Mouse (Mus musculus) A20 (cell line): ENCODE results near the gene Dact3.
A peak's percentile ranks its signal among the peaks of the same experiment; 100 is the strongest.

ENCODE experiments used
- DNase-seq: peaks from one replicate; pipeline ENCODE4 v3.0.0-alpha.2; 2011; ENCODE audit warnings: low read depth, low spot score

Gene Dact3

GRCm38 (mm10) chr7:16892352-16892730 lies 17.2 kb downstream of the Dact3 start:
- no peak for DNase-seq

DNA sequence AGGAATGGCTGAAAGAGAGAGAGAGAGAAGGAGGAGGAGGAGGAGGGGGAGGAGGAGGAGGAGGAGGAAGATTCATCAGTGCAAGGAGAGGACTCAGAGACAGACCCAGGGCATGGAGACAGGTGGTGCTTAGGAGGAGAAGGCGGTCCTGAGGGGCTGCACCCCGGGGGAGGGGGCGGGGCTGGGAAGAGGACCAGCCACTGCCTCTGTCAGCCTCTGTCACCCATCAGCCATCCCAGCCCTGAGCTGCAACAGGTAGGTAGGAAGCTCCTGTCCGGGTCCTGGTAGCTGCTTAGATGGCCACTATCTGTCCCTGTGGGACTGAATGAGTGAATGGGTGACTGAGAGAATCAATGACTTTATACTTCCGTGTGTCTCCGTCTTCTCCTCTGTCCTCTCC lies 18.5 kb downstream of the Dact3 start:
- no peak for DNase-seq

DNA sequence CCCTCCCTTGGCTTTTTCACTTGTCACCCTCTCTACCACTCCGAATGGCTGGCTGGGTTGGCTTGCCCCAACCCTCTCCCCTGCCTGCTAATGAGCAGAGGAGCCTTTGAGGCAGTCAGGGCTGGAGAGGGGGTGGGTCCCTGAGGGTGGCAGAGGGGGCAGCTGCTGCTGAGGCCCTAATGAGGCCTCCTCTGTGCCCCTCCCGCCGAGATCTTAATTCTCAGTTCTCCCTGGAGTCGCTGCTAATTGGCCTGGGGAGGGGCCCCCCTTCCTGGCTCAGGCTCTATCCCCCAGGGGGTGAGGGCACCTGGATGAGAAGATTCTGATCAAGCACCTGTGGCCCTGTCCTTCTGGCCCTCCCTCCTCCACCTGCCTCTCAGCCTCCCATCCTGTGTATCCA lies 19.2 kb downstream of the Dact3 start:
- DNase-seq = no peak

DNA sequence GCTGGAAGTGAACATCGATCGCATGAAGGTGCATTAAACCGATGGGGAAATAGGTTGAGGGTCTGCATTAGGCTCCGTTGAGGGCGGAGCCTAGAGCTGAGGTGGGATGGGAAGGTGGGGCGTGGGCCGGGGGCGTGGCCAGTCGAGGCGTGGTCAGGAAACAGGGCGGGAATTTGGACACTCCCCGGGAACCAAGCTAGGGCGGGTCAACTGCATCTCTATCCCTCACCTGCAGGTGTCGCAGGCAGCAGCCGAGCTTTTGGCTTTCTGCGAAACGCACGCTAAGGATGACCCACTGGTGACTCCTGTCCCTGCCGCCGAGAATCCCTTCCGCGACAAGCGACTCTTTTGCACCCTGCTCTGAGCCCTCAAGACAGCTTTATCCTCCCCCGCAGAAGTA lies 19.9 kb downstream of the Dact3 start:
- DNase-seq = peak; percentile 80

DNA sequence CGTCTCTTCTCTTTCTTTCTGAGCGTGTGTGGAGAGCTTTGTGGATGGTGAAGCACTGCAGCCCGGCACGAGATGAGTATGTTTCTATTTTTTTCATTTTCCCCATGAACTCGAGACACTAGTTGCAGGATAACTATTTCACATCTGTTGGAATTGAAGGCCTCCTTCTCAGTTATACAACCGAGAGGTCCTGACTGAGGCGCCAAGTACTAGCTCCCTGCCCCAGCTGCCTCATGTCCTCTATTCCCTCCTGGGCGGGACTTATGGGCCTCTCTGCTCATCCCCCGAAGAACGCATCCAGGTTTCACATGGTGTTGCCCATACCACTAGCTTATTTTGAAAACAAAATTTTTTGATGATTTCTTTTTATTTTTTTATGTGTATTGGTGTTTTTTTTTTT lies 20.4 kb downstream of the Dact3 start:
- no peak for DNase-seq

- DNase-seq = no peak
These were observed 25.4 kb downstream of the Dact3 start for GRCm38 (mm10) chr7:16900526-16900925.

DNA sequence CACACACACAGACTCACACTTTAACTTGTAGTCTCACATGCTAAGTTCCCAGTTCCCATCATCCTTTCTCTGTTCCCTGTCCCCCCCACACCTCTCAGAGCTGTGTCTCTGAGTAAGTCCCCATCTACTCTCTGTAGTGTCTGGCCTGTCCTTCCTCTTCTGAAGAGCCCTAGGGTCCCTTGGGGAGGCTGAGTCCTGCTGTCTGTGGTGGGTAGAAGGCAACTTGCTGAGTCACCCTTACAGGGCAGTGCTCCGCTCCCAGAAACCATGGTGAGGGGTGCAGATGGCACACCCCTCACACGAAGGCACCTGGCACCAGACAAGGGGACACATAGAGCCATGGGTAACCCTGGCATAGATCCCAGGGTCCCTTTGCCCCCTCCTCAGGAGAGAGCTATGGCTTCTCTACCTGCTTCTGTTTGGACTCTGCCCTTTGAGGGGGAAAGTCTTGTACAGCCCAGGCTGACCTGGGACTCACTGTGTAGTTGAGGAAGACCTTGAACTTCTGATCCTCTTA lies 28.4 kb downstream of the Dact3 start:
- peak; percentile 66 for DNase-seq

GRCm38 (mm10) chr7:16904120-16904675 lies 29.1 kb downstream of the Dact3 start:
- DNase-seq = no peak

DNA sequence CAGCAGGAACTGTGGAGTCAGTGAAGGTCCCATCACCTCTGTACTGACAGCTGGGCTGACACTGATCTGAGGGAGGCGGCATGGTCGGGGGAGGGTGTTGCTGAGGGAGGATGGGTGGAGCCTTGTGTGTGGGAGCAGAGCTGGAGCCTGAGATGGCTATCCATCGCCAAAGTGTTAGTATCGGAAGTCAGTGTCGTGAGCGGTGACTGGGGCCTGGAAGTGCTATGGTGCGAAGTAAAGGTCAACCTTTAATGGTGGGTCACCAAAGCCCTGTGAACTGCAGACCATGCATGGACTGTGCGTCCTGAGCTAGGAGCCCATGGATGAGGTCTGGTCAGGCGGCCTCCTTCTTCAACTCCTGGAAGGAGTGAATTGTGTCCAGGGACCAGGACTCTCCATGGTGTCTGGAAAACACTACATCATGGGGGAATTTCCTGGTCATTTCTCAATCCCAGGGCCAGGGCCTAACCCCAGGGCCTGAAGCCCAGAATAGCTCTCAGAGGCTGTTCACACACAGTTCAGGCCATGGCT lies 30.4 kb downstream of the Dact3 start:
- peak; percentile 24 for DNase-seq

- peak; percentile 78 for DNase-seq
These were observed 31.2 kb downstream of the Dact3 start, which contains the start of gene Ptgir for GRCm38 (mm10) chr7:16906281-16906680. Ptgir (plus strand) TSS chr7:16906490.

- DNase-seq = no peak
These were observed 31.9 kb downstream of the Dact3 start for GRCm38 (mm10) chr7:16906889-16907559.

DNA sequence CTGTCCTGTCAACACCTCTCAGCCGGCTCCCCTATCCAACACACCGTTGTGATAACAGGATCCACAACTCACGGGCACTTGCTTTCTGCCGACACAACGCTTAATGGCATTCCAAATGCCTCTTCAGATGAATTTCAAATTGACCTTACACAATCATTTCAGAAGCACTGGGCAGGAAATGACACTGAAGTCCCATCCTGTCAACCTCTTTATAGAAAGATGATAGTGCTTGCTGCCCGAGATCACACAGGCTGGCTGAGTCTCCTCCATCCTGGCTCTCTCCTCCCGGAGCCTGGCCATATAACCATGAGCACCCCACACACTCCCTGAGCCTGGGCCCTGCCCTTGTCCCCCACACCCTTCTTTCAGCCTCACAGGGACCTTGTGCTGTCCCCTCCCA lies 32.7 kb downstream of the Dact3 start:
- DNase-seq = no peak

DNA sequence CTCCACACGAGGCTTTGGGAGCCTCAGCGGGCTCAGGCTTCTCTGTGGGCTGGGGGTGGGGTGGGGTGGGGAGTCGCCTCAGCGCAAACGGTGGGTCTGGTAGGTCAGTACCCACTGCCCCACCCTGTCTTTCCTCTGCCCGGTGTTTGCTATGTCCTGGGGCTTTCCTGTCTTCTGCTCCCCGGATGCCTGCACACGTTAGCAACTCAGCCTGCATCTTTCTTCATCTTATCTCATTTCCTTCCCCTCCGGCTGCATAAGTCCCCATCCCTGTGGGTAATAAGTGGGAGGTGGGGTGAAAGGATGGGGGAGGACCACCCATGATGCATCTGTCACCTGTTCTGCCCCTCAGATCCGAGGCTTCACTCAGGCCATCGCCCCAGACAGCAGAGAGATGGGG lies 33.2 kb downstream of the Dact3 start:
- DNase-seq = no peak

DNA sequence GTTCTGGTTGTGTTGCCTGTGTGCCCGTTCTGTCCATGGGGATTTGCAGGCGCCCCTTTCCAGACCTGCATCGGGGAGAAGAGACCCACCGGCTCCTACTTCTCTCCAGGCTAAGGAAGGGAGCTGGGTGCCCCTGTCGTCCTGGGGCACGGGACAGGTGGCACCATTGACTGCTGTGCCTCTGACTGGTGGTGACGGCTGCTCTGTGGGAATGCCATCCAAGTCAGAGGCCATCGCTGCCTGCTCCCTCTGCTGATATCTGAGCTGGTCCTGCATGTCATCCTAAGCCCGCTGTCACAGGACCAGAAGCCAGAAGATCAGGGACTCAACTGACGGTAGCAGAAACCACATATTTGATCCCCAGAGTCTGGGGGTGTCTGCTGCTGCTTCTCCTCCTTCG lies 33.7 kb downstream of the Dact3 start:
- DNase-seq = no peak

GRCm38 (mm10) chr7:16909909-16910308 lies 34.8 kb downstream of the Dact3 start:
- no peak for DNase-seq

DNA sequence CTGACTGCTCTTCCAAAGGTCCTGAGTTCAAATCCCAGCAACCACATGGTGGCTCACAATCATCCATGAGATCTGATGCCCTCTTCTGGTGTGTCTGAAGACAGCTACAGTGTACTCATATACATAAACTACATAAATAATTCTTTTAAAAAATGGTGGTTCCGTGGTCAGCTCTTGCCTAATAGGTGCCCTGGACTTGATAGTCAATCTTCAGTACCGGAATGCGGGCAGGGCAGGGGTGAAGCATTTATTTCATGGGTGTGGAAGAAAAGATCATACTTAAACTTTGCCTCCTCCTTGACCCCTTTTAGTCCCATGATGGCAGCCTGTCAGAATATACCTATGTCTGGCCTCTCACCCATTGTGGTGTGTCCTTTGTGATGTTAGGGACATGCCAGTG lies 36.8 kb downstream of the Dact3 start:
- DNase-seq = no peak

DNA sequence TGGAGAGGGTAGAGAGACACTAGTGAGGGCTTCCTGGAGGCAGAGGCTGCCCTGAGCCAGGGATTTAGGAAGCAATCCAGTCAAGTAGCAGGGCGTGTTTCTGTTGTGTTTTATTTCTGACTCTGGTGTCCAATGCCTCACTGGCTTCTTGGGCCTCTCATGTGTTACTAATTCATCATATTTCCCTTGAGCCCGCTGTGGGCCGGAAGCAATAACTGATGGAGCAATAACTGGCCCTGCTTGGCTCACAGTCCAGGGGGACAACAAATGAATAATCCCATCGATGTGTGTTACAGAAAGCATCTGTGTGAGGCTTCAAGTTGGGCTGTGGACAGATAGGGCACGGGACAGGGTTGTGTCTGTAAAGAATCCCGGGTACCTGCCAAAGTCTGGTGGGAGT lies 37.2 kb downstream of the Dact3 start:
- DNase-seq = no peak

- peak; percentile 75 for DNase-seq
These were observed 38.8 kb downstream of the Dact3 start for GRCm38 (mm10) chr7:16913806-16914452.

- no peak for DNase-seq
These were observed 39.6 kb downstream of the Dact3 start for GRCm38 (mm10) chr7:16914453-16915343.

- no peak for DNase-seq
These were observed 40.6 kb downstream of the Dact3 start for GRCm38 (mm10) chr7:16915461-16916340.
